ENCODE assay signal across 30 mouse cellular contexts in genomic region chr3:42132322-42132721, GRCm38 (mm10).
"Had no signal": no experiment of that assay in that cellular context is flagged by ENCODE, and none has a peak within 500 bp of the region (broad histone marks: within the 10 kb centered on the region; RNA-seq: fewer than 3 reads in every experiment).

No protein-coding gene starts in this region.

- H3K4me1 ChIP-seq: heart, embryonic 12.5 days; heart, embryonic 13.5 days; heart, embryonic 15.5 days; hindbrain, embryonic 10.5 days; hindbrain, embryonic 12.5 days; hindbrain, embryonic 13.5 days; hindbrain, embryonic 15.5 days; intestine, embryonic 15.5 days; kidney, embryonic 15.5 days had no signal

- H3K27me3 ChIP-seq: heart, embryonic 12.5 days; heart, embryonic 13.5 days; heart, embryonic 15.5 days; hindbrain, embryonic 12.5 days; hindbrain, embryonic 13.5 days; hindbrain, embryonic 15.5 days; intestine, embryonic 15.5 days; kidney, embryonic 15.5 days had no signal

- H3K36me3 ChIP-seq: heart, embryonic 12.5 days; heart, embryonic 13.5 days; heart, embryonic 15.5 days; hindbrain, embryonic 10.5 days; hindbrain, embryonic 12.5 days; hindbrain, embryonic 13.5 days; hindbrain, embryonic 15.5 days; intestine, embryonic 15.5 days; kidney, embryonic 15.5 days had no signal

- H3K9me3 ChIP-seq: heart, embryonic 12.5 days; heart, embryonic 13.5 days; heart, embryonic 15.5 days; hindbrain, embryonic 10.5 days; hindbrain, embryonic 12.5 days; hindbrain, embryonic 13.5 days; hindbrain, embryonic 15.5 days; intestine, embryonic 15.5 days; kidney, embryonic 15.5 days had no signal

- H3K4me2 ChIP-seq: heart, embryonic 12.5 days; heart, embryonic 13.5 days; heart, embryonic 15.5 days; hindbrain, embryonic 12.5 days; hindbrain, embryonic 13.5 days; hindbrain, embryonic 14.5 days; hindbrain, embryonic 15.5 days; intestine, embryonic 15.5 days; kidney, embryonic 15.5 days had no signal

- H3K4me3 ChIP-seq: heart, embryonic 12.5 days; heart, embryonic 13.5 days; heart, embryonic 15.5 days; hindbrain, embryonic 10.5 days; hindbrain, embryonic 12.5 days; hindbrain, embryonic 13.5 days; hindbrain, embryonic 15.5 days; intestine, embryonic 15.5 days; kidney, embryonic 15.5 days; layer of hippocampus, adult 2 months; left cerebral cortex, adult 2 months had no signal

- H3K27ac ChIP-seq: heart, embryonic 13.5 days; heart, embryonic 15.5 days; hindbrain, embryonic 10.5 days; hindbrain, embryonic 12.5 days; hindbrain, embryonic 13.5 days; hindbrain, embryonic 14.5 days; hindbrain, embryonic 15.5 days; hindbrain, postnatal 0 days; intestine, embryonic 15.5 days; kidney, embryonic 15.5 days; kidney, postnatal 0 days; layer of hippocampus, adult 2 months had no signal

- DNase-seq: heart, postnatal 10 days; heart, postnatal 14 days; heart, postnatal 36 days; heart, postnatal 4 days; kidney, adult 11 months; kidney, adult 18-20 months; kidney, adult 2 months; kidney, adult 8-10 months; kidney, adult 9 months; kidney, postnatal 10 days; kidney, postnatal 14 days; kidney, postnatal 25 days; kidney, postnatal 36 days; kidney, postnatal 4 days; layer of hippocampus, adult 9-11 months; layer of hippocampus, postnatal 36 days had no signal

- H3K9ac ChIP-seq: heart, embryonic 12.5 days; heart, embryonic 13.5 days; heart, embryonic 15.5 days; hindbrain, embryonic 12.5 days; hindbrain, embryonic 13.5 days; hindbrain, embryonic 14.5 days; hindbrain, embryonic 15.5 days; intestine, embryonic 15.5 days; kidney, embryonic 15.5 days had no signal
